Mouse (Mus musculus) stomach, postnatal 0 days (tissue): ENCODE results near the gene Nr4a1.

ENCODE experiments used
- CTCF ChIP-seq: IDR thresholded peaks from 2 replicates; pipeline ENCODE4 v1.5.1; 2016; ENCODE audit warnings: antibody characterized with exemption, low read depth, mild to moderate bottlenecking, moderate library complexity
- EP300 ChIP-seq: optimal IDR thresholded peaks from 2 replicates; pipeline ENCODE3; 2016; ENCODE audit warnings: antibody characterized with exemption

DNA sequence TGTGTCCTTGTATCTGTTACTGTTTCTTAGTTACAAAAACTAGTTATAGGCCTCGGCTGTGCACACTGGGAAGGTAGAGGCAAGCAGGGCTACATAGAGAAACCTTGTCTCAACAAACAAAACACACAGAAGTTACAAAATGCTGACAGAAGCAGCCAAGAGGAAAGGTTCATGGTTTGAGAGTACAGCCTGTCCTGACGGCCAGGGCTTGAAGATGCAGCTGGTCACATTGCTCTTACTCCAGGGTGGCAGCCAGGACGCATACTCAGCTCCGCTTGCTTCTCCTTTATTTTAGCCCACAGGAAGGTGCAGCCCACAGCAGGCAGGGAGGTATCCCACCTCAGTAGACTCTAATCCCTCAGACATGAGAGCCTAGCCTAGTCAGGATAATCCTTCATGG, 38.0 kb upstream of the Nr4a1 start:
- TF ChIP-seq CTCF (no peak), EP300 (no peak)
